Mouse (Mus musculus): ENCODE measurements at regions not wholly inside any gene's neighbourhood (a gene's known extent, or its start where the extent isn't known, plus 50 kb on each side); places are given as distances from the start of the nearest gene placed in this dataset.

DNA sequence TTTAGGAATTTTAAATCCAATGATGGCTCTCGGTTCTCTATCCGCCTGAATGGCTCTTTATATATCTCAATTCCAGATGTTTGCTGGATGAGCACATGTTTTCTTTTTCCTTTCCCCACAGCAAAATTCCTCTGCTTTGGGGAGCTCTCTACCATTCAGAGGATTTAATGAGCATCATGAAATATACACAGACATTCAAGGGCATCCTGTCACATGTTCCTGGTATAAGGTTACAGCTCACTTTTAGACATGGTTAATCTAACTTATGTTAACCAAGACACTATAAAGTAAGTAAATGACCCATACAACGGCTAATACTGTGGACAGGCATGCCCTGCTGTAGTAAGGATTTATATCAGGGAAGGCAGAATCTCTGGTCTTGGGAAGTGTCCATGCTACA, 106.9 kb upstream of the Igsf10 start:
- Histone ChIP-seq H3K4me1 (replicated peaks) (no peaks in the 10 kb centered on the region), H3K4me3 (replicated peaks) (no peak overlapping the region), H3K27me3 (replicated peaks) (no peaks in the 10 kb centered on the region), H3K9me3 (no peaks in the 10 kb centered on the region), H3K9ac (no peak overlapping the region), H3K36me3 (no peaks in the 10 kb centered on the region), H3K4me2 (replicated peaks) (no peak overlapping the region), H3K27ac (no peak overlapping the region)
- 0 out of 2 replicates have a peak, but pooled peaks have one; percentile 25 for ATAC-seq
- 35% methylated on average over 3 of the region's 3 CpGs for WGBS

DNA sequence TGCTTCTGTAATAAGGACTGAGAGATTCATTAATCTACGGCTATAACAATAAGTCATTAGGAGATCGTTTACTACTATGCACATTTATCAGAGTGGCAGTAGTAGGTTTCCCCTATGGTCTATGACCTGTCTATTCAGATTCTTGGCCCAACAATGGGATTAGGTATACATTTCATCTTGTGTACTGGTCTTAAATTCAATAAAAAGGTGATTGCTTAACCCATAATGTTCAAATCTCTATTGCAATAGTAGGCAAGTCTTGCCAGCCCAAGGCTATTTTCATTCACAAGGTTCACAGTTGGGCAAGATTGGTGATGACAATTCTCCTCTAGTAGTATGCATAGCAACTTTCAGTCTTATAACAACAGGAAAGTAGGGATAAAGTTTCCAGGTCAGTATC, 79.4 kb upstream of the Igsf10 start:
- Histone ChIP-seq H3K27ac (no peak overlapping the region), H3K27me3 (replicated peaks) (no peaks in the 10 kb centered on the region), H3K9ac (no peak overlapping the region), H3K4me3 (replicated peaks) (no peak overlapping the region), H3K9me3 (no peaks in the 10 kb centered on the region), H3K4me1 (replicated peaks) (no peaks in the 10 kb centered on the region), H3K4me2 (replicated peaks) (no peak overlapping the region), H3K36me3 (no peaks in the 10 kb centered on the region)
- 99% methylated on average over 2 of the region's 2 CpGs for WGBS
- no peak for ATAC-seq

DNA sequence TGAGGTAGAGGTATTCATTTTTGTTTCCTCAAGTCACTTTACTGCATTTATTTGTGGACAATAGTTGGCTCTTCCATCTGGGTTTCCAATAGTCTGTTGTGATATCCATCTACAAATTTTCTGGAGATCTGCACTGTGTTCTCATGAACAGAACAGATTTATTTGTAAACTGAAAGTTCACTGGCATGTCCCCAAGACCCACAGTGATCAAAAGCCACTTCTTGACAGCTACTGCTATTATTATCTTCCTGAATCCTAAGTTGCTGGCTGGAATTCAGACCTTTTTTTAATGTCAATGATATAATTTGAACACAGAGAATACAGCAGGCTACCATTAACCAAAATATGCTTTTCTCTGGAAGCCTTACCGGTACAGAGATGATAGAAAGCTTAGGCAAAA, 64.9 kb upstream of the Igsf10 start:
- H3K4me2 ChIP-seq (replicated peaks) = no peak overlapping the region
- no peak for ATAC-seq
- 78% methylated on average over 1 of the region's 1 CpGs for WGBS
- no peaks in the 10 kb centered on the region for H3K36me3 ChIP-seq
- no peak overlapping the region for H3K4me3 ChIP-seq (replicated peaks)
- H3K9me3 ChIP-seq = no peaks in the 10 kb centered on the region
- no peaks in the 10 kb centered on the region for H3K4me1 ChIP-seq (replicated peaks)
- no peaks in the 10 kb centered on the region for H3K27me3 ChIP-seq (replicated peaks)
- H3K9ac ChIP-seq = no peak overlapping the region
- no peak overlapping the region for H3K27ac ChIP-seq

DNA sequence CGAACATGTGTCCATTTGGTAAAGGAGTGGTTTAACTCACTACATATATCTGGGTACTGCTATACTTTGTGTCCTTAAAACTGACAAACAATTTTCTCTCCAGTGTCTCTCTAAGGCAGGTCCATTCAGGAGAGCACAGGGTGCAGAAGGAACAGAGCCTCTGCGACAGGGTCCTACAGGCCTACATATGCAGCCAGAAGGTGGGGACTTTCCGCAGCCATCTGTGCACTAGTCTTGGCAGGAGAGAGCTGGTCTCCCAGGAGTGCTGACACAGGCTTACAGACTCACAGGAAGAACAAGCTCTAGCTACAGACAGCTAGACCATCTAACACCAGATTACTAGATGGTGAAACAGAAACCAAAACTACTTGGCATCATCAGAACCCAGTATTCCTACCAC, 61.8 kb upstream of the Igsf10 start:
- H3K9me3 ChIP-seq = no peaks in the 10 kb centered on the region
- no peaks in the 10 kb centered on the region for H3K27me3 ChIP-seq (replicated peaks)
- H3K4me2 ChIP-seq (replicated peaks) = no peak overlapping the region
- 89% methylated on average over 3 of the region's 3 CpGs for WGBS
- no peak overlapping the region for H3K9ac ChIP-seq
- no peaks in the 10 kb centered on the region for H3K36me3 ChIP-seq
- no peaks in the 10 kb centered on the region for H3K4me1 ChIP-seq (replicated peaks)
- no peak for ATAC-seq
- no peak overlapping the region for H3K27ac ChIP-seq
- no peak overlapping the region for H3K4me3 ChIP-seq (replicated peaks)

DNA sequence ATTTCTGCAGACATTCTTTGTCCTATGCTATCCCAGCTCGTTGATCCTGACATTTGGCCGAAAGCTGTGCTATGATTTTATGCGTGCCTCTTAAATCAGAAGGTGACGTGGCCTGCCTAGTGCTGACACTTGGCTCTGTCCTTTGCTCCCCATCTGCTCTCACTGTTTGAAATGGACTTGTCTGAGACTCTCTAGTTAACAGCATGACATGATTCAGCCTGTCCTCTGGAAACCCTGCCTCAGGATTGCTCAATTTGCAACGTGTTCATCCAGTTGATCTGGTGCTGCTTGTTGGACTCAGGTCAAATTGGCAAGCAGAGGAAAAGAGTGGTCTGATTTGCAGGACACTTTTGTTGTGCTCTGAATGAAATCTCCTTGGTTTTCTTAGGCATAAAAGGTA, 57.7 kb upstream of the Igsf10 start:
- Histone ChIP-seq H3K27ac (no peak overlapping the region), H3K36me3 (no peaks in the 10 kb centered on the region), H3K4me1 (replicated peaks) (no peaks in the 10 kb centered on the region), H3K9me3 (no peaks in the 10 kb centered on the region), H3K9ac (no peak overlapping the region), H3K4me2 (replicated peaks) (no peak overlapping the region), H3K27me3 (replicated peaks) (no peaks in the 10 kb centered on the region), H3K4me3 (replicated peaks) (no peak overlapping the region)
- whole genome bisulfite sequencing = 69% methylated on average over 5 of the region's 5 CpGs
- peak; percentile 43; the same call in 1 of the 2 replicates for ATAC-seq

DNA sequence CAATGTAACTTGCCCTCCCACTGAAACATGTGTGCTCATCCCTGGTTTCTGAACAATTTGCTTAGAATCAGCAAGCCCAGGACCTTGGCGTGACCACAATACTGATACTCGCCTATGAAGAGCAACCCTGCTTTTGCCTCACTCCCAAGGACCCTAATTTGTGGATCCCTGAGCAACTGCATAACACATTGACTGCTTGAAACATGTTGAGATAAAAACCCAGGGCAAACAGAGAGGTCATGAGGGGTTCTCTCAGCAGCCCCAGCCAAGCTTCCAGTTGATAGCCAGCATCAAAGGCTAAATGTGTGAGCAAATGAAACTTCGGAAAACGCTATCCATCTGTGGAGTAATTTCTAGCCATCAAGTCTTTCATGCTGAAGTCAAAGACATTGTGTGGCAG, 57.2 kb upstream of the Igsf10 start:
- no peak for ATAC-seq
- no peak overlapping the region for H3K27ac ChIP-seq

More for the DNA sequence above, 57.2 kb upstream of the Igsf10 start:
- WGBS = 87% methylated on average over 4 of the region's 4 CpGs
- Histone ChIP-seq H3K9me3 (no peaks in the 10 kb centered on the region), H3K36me3 (no peaks in the 10 kb centered on the region), H3K9ac (no peak overlapping the region), H3K27me3 (replicated peaks) (no peaks in the 10 kb centered on the region), H3K4me2 (replicated peaks) (no peak overlapping the region), H3K4me1 (replicated peaks) (no peaks in the 10 kb centered on the region), H3K4me3 (replicated peaks) (no peak overlapping the region)

Data from intestine, embryonic 15.5 days (tissue).